Mouse (Mus musculus) layer of hippocampus, postnatal 14 days (tissue): ENCODE data around the gene Olfr357. TPM values are rescaled to one million over a fixed set of nuclear protein-coding genes. Genes with fewer than 3 reads are reported as not detected.

Experiments
- DNase-seq, 2 experiments: peaks; one replicate each; pipeline ENCODE4 v3.0.0; 2021 to 2022; ENCODE audit warnings: low spot score in 2 of 2, mixed read lengths in 1 of 2
- long read RNA-seq, 2 experiments: library from polyadenylated mRNA; stranded (forward); transcript quantifications; one replicate each; pipeline ENCODE4 v2.0.0; 2021
- total RNA-seq, 2 experiments: library from RNA; stranded (reverse); gene quantifications; 2 replicates each; pipeline ENCODE4 v1.2.3; 2021

Gene Olfr357
- not detected for total RNA-seq
- long read RNA-seq, experiment 1: 0 reads
- long read RNA-seq, experiment 2: 0 reads

GRCm38 (mm10) chr2:36993527-36993926 lies at the start of gene Olfr357:
TSS of gene Olfr357 (plus strand) at chr2:36993827.
- DNase-seq: no peak

GRCm38 (mm10) chr2:36997030-36997429 lies 3.4 kb downstream of the Olfr357 start:
- no peak for DNase-seq

- no peak for DNase-seq
These were observed 15.6 kb downstream of the Olfr357 start, which contains the start of gene Olfr358 for GRCm38 (mm10) chr2:37009235-37009634. TSS of gene Olfr358 (minus strand) at chr2:37009335.

Other genes with a start within 250 kb of the Olfr357 start
- gene Olfr348, start 209.6 kb upstream of the Olfr357 start, total RNA-seq: not detected
- gene Olfr50, start 203.3 kb upstream of the Olfr357 start, total RNA-seq: not detected
- gene Olfr3, start 176.8 kb upstream of the Olfr357 start, total RNA-seq: not detected
- gene Olfr350, start 147.5 kb upstream of the Olfr357 start, total RNA-seq: not detected
- under 1 TPM; 0.12 TPM for gene Olfr351, start 131.2 kb upstream of the Olfr357 start, total RNA-seq
- not detected for gene Olfr352, start 125.4 kb upstream of the Olfr357 start, total RNA-seq
- not detected for gene Olfr353, start 100.9 kb upstream of the Olfr357 start, total RNA-seq
- gene Olfr354, start 88.1 kb upstream of the Olfr357 start, total RNA-seq: not detected
- not detected for gene Olfr355, start 64.9 kb upstream of the Olfr357 start, total RNA-seq
- gene Olfr356, start 56.7 kb upstream of the Olfr357 start, total RNA-seq: not detected
- not detected for gene Olfr358, start 15.5 kb downstream of the Olfr357 start, total RNA-seq
- gene Olfr360, start 71.9 kb downstream of the Olfr357 start, total RNA-seq: not detected
- gene Olfr361, start 95.5 kb downstream of the Olfr357 start, total RNA-seq: not detected
- not detected for gene Olfr362, start 124.1 kb downstream of the Olfr357 start, total RNA-seq
- not detected for gene Olfr364-ps1, start 145.5 kb downstream of the Olfr357 start, total RNA-seq
- under 1 TPM in 1 of 2 experiments, not detected in 1; 0.07 TPM for gene Olfr365, start 194.4 kb downstream of the Olfr357 start, total RNA-seq
- not detected for gene Olfr366, start 217.7 kb downstream of the Olfr357 start, total RNA-seq